Mouse (Mus musculus): Measurements from ENCODE around the gene Gcn1l1. TPM values are rescaled to one million over a fixed set of nuclear protein-coding genes. Genes with fewer than 3 reads are reported as not detected.

Gene Gcn1l1
- polyA plus RNA-seq, 1 experiment from 2014 or later = 46.1 TPM

GRCm38 (mm10) chr5:115652681-115653575 lies 87.9 kb downstream of the Gcn1l1 start:
- peak overlapping the region; percentile 69 for H3K4me2 ChIP-seq (replicated peaks)
- H3K9ac ChIP-seq (replicated peaks) = peak overlapping the region; percentile 46
- H3K4me1 ChIP-seq = peaks cover 12% of the 10 kb centered on the region
- no peaks in the 10 kb centered on the region for H3K27me3 ChIP-seq
- H3K27ac ChIP-seq (replicated peaks) = peak overlapping the region; percentile 71
- 3% methylated on average over 35 of the region's 35 CpGs for WGBS
- peak overlapping the region; percentile 43 for H3K4me3 ChIP-seq
- H3K9me3 ChIP-seq = no peaks in the 10 kb centered on the region
- H3K36me3 ChIP-seq = peaks cover 8% of the 10 kb centered on the region; the same call in 1 of the 2 replicates
- ATAC-seq (replicated peaks) = peak; percentile 100

GRCm38 (mm10) chr5:115653776-115654175 lies 88.7 kb downstream of the Gcn1l1 start:
- no peaks in the 10 kb centered on the region for H3K9me3 ChIP-seq
- ATAC-seq (replicated peaks) = no peak
- no peak overlapping the region for H3K4me3 ChIP-seq
- H3K27ac ChIP-seq (replicated peaks) = no peak overlapping the region
- no peak overlapping the region for H3K4me2 ChIP-seq (replicated peaks)
- no peak overlapping the region for H3K9ac ChIP-seq (replicated peaks)
- whole genome bisulfite sequencing = 89% methylated on average over 12 of the region's 12 CpGs
- peaks cover 12% of the 10 kb centered on the region for H3K4me1 ChIP-seq
- H3K36me3 ChIP-seq = peaks cover 3% of the 10 kb centered on the region; the same call in 1 of the 2 replicates
- no peaks in the 10 kb centered on the region for H3K27me3 ChIP-seq

GRCm38 (mm10) chr5:115656677-115657076 lies 91.6 kb downstream of the Gcn1l1 start:
- WGBS = 79% methylated on average over 6 of the region's 6 CpGs
- H3K36me3 ChIP-seq = peaks cover 3% of the 10 kb centered on the region; the same call in 1 of the 2 replicates
- no peak for ATAC-seq (replicated peaks)

GRCm38 (mm10) chr5:115657234-115657633 lies 92.2 kb downstream of the Gcn1l1 start:
- no peak overlapping the region for H3K27ac ChIP-seq (replicated peaks)
- peaks cover 4% of the 10 kb centered on the region for H3K4me1 ChIP-seq
- H3K9me3 ChIP-seq = no peaks in the 10 kb centered on the region
- H3K36me3 ChIP-seq = peaks cover 3% of the 10 kb centered on the region; the same call in 1 of the 2 replicates
- H3K4me3 ChIP-seq = no peak overlapping the region
- 87% methylated on average over 1 of the region's 1 CpGs for WGBS
- H3K27me3 ChIP-seq = no peaks in the 10 kb centered on the region
- no peak overlapping the region for H3K4me2 ChIP-seq (replicated peaks)
- no peak for ATAC-seq (replicated peaks)
- no peak overlapping the region for H3K9ac ChIP-seq (replicated peaks)

More at GRCm38 (mm10) chr5:115656677-115657076, 91.6 kb downstream of the Gcn1l1 start:
- Histone ChIP-seq H3K9ac (replicated peaks) (no peak overlapping the region), H3K4me2 (replicated peaks) (no peak overlapping the region), H3K27ac (replicated peaks) (no peak overlapping the region), H3K4me1 (peaks cover 10% of the 10 kb centered on the region), H3K9me3 (no peaks in the 10 kb centered on the region), H3K4me3 (no peak overlapping the region), H3K27me3 (no peaks in the 10 kb centered on the region)

GRCm38 (mm10) chr5:115658352-115658751 lies 93.3 kb downstream of the Gcn1l1 start:
- H3K9ac ChIP-seq (replicated peaks) = no peak overlapping the region
- no peak for ATAC-seq (replicated peaks)
- H3K27ac ChIP-seq (replicated peaks) = no peak overlapping the region
- no peaks in the 10 kb centered on the region for H3K4me1 ChIP-seq
- H3K36me3 ChIP-seq = peaks cover 3% of the 10 kb centered on the region; the same call in 1 of the 2 replicates
- H3K9me3 ChIP-seq = no peaks in the 10 kb centered on the region
- H3K27me3 ChIP-seq = no peaks in the 10 kb centered on the region
- H3K4me2 ChIP-seq (replicated peaks) = no peak overlapping the region
- no peak overlapping the region for H3K4me3 ChIP-seq
- 92% methylated on average over 6 of the region's 6 CpGs for WGBS

- Histone ChIP-seq H3K4me2 (replicated peaks) (no peak overlapping the region), H3K9me3 (no peaks in the 10 kb centered on the region), H3K36me3 (no peaks in the 10 kb centered on the region; the same call in 1 of the 2 replicates), H3K4me3 (no peak overlapping the region), H3K4me1 (peaks cover 5% of the 10 kb centered on the region; the same call in 1 of the 2 replicates), H3K27ac (replicated peaks) (no peak overlapping the region), H3K27me3 (no peaks in the 10 kb centered on the region), H3K9ac (replicated peaks) (no peak overlapping the region)
- 87% methylated on average over 22 of the region's 22 CpGs for WGBS
- no peak for ATAC-seq (replicated peaks)
These were observed 97.6 kb downstream of the Gcn1l1 start for GRCm38 (mm10) chr5:115662658-115663057.

GRCm38 (mm10) chr5:115666366-115667065 lies 101.5 kb downstream of the Gcn1l1 start:
- ATAC-seq (replicated peaks) = no peak
- Histone ChIP-seq H3K27me3 (no peaks in the 10 kb centered on the region), H3K4me2 (replicated peaks) (no peak overlapping the region), H3K27ac (replicated peaks) (peak overlapping the region; percentile 41; the same call in 1 of the 2 replicates), H3K9me3 (no peaks in the 10 kb centered on the region), H3K9ac (replicated peaks) (no peak overlapping the region), H3K4me1 (peaks cover 5% of the 10 kb centered on the region; the same call in 1 of the 2 replicates), H3K36me3 (no peaks in the 10 kb centered on the region), H3K4me3 (no peak overlapping the region)
- WGBS = 32% methylated on average over 8 of the region's 8 CpGs

GRCm38 (mm10) chr5:115667210-115667609 lies 102.2 kb downstream of the Gcn1l1 start:
- Histone ChIP-seq H3K27ac (replicated peaks) (no peak overlapping the region), H3K4me1 (peaks cover 5% of the 10 kb centered on the region; the same call in 1 of the 2 replicates), H3K4me3 (no peak overlapping the region), H3K9me3 (no peaks in the 10 kb centered on the region), H3K4me2 (replicated peaks) (no peak overlapping the region), H3K36me3 (no peaks in the 10 kb centered on the region), H3K27me3 (no peaks in the 10 kb centered on the region), H3K9ac (replicated peaks) (no peak overlapping the region)
- 72% methylated on average over 8 of the region's 8 CpGs for WGBS
- no peak for ATAC-seq (replicated peaks)

GRCm38 (mm10) chr5:115667894-115668293 lies 102.8 kb downstream of the Gcn1l1 start:
- H3K36me3 ChIP-seq = no peaks in the 10 kb centered on the region
- peaks cover 5% of the 10 kb centered on the region; the same call in 1 of the 2 replicates for H3K4me1 ChIP-seq
- H3K9ac ChIP-seq (replicated peaks) = no peak overlapping the region
- WGBS = 12% methylated on average over 7 of the region's 7 CpGs
- no peak overlapping the region for H3K27ac ChIP-seq (replicated peaks)
- H3K27me3 ChIP-seq = no peaks in the 10 kb centered on the region
- ATAC-seq (replicated peaks) = no peak
- no peaks in the 10 kb centered on the region for H3K9me3 ChIP-seq
- H3K4me3 ChIP-seq = no peak overlapping the region
- H3K4me2 ChIP-seq (replicated peaks) = no peak overlapping the region

- 86% methylated on average over 12 of the region's 12 CpGs for WGBS
These were observed 103.9 kb downstream of the Gcn1l1 start for GRCm38 (mm10) chr5:115668986-115669385.

GRCm38 (mm10) chr5:115669974-115670373 lies 104.9 kb downstream of the Gcn1l1 start:
- no peaks in the 10 kb centered on the region for H3K36me3 ChIP-seq
- peaks cover 5% of the 10 kb centered on the region; the same call in 1 of the 2 replicates for H3K4me1 ChIP-seq

More at GRCm38 (mm10) chr5:115668986-115669385, 103.9 kb downstream of the Gcn1l1 start:
- Histone ChIP-seq H3K27ac (replicated peaks) (no peak overlapping the region), H3K27me3 (no peaks in the 10 kb centered on the region), H3K36me3 (no peaks in the 10 kb centered on the region), H3K4me3 (no peak overlapping the region), H3K4me1 (peaks cover 5% of the 10 kb centered on the region; the same call in 1 of the 2 replicates), H3K9ac (replicated peaks) (no peak overlapping the region), H3K9me3 (no peaks in the 10 kb centered on the region), H3K4me2 (replicated peaks) (no peak overlapping the region)
- ATAC-seq (replicated peaks) = no peak

GRCm38 (mm10) chr5:115670406-115670805 lies 105.4 kb downstream of the Gcn1l1 start:
- no peaks in the 10 kb centered on the region for H3K36me3 ChIP-seq
- H3K27ac ChIP-seq (replicated peaks) = no peak overlapping the region
- H3K4me3 ChIP-seq = no peak overlapping the region
- ATAC-seq (replicated peaks) = no peak
- no peak overlapping the region for H3K9ac ChIP-seq (replicated peaks)
- H3K27me3 ChIP-seq = no peaks in the 10 kb centered on the region
- no peaks in the 10 kb centered on the region for H3K9me3 ChIP-seq
- WGBS = 84% methylated on average over 2 of the region's 2 CpGs
- H3K4me2 ChIP-seq (replicated peaks) = no peak overlapping the region
- H3K4me1 ChIP-seq = peaks cover 5% of the 10 kb centered on the region; the same call in 1 of the 2 replicates

More at GRCm38 (mm10) chr5:115669974-115670373, 104.9 kb downstream of the Gcn1l1 start:
- H3K27ac ChIP-seq (replicated peaks) = no peak overlapping the region
- no peak overlapping the region for H3K4me3 ChIP-seq
- WGBS = 92% methylated on average over 11 of the region's 11 CpGs
- H3K4me2 ChIP-seq (replicated peaks) = no peak overlapping the region
- H3K27me3 ChIP-seq = no peaks in the 10 kb centered on the region
- H3K9ac ChIP-seq (replicated peaks) = no peak overlapping the region
- ATAC-seq (replicated peaks) = no peak
- no peaks in the 10 kb centered on the region for H3K9me3 ChIP-seq

All from forebrain, embryonic 15.5 days (tissue).